Mouse (Mus musculus): ENCODE results near the gene Wdfy2.

- TF ChIP-seq CTCF (IDR thresholded peaks at IDR 0.05; ENCODE audit: control insufficient read depth, insufficient read depth, insufficient read length) (no peak), USF1 (IDR thresholded peaks at IDR 0.05; ENCODE audit: low read depth) (no peak)
These were observed 29.6 kb downstream of the Wdfy2 start for GRCm38 (mm10) chr14:62867069-62867468.
